Mouse (Mus musculus) testis, postnatal 10 days (tissue): Measurements from ENCODE around the gene Atxn7l3.
"Not testable (repeated sequence)": the region's sequence is repeated elsewhere in the genome, so short reads cannot be mapped to it uniquely, and the experiment has no call there.

Experiments used
- DNase-seq: peaks from one replicate; pipeline ENCODE4 v3.0.0; 2021; ENCODE audit warnings: low spot score

The Atxn7l3 gene

DNA sequence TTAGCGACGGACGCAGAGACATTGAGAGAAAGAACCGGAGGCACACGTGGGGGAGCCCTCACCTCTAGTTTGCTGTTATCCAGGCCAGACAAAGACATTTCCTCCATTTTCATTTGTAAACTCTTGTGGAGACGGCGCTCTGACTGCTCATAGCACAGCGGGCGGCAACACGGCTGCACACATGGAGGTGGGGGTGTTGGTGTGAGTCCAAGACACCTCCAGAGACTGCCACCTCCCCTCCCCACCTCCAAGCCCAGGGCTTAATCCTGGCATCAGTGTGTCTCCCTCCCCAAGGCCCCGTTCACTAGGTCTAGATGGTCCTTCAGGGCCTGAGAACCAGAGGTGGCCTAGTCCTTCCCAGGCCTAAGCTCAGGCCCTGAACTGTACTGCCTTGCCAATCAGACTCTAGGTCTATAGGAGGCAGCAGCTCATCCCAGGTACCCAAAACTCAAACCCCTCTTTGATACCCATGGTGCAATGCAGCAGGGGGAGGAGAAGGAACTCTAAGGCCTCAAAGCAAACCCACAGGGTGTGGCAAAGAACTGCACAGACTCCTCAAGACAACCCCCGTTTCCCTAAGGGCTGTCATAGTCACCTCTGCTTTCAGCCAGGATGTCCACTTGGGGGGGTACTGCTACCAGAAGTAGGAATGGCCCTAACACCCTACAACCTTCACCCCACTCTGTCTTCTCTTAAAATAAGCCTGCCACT, 1.4 kb downstream of the Atxn7l3 start:
- peak; percentile 44 for DNase-seq

DNA sequence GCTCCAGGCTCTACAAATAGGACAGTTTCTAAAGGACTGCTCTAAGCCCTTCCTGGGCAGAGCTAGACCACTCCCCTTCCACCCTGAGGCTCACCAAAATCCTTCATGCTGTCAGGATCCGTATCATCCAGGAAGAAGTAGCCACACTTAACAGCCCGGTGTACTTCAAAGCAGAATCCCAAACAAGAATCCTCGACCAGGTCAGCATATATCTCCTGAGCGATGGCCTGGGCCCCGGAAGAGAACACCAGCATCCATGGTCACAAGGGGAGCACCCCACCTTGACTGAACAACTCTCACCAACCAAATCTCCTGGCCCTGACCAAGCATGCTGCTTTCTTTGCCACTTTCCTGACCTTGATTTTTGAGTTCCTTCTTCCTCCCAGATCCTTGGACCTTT, 2.0 kb downstream of the Atxn7l3 start:
- DNase-seq, result peak; percentile 39

DNA sequence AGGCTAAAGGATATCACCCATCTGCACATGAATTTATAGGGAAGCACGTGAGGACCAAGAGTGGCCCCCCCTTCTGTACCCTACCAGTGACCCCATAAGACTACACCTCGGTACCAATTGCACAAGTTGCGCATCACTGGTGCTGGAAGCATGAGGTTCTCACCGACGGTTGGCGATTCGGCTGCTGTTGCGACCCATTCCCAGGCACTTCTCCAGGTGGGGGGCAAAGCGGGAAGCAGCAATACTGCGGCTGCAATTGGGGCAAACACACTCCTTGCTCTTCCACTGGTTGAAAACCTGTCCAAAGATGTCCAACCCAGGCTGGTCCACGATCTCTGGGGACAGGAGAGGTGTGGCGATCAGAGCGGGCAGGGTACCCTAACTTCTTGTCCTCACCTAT, 2.5 kb downstream of the Atxn7l3 start:
- peak; percentile 42 for DNase-seq

DNA sequence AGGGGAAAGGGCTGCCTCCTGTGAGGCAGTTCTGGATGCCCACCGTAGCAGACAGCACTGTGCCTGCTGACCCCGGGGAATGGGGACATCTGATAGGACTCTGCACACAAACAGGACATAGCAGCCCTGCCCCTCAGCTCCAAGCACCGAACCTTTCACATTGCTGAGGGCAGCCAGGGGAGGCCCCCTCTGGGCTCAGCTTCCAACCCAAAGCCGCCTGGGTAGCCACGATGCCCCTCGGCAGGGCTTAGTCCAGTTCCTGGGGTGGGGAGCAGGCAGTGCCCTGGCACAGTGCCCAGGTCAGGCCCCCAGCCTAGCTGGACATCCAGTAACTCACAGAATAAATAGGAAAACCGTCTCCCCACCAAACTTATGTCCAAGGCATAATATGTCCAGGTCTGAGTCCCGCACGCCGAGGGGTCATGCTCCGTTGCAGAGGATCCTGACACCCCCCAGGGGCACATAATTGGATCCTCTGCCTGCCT, 5.3 kb downstream of the Atxn7l3 start:
- DNase-seq, result peak; percentile 65

DNA sequence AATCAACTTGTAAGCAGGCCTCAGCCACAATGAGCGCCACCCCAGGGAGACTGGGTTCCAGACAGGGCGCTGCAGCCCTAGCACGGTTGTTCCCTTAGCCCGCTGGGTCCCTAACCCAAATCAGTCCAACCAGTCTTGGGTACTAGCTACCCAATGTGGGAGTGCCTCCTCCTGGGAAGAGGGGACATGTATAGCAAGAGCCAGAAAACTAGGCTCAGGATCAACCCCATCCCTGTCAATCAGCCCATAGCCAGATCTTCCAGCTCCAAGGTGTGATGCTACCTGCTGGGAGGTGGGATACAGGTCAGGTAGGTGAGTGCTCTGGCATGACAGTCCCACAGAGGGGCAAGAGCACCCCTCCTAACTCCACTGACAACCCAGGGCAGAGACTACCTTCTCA, 6.3 kb downstream of the Atxn7l3 start:
- peak; percentile 42 for DNase-seq

DNA sequence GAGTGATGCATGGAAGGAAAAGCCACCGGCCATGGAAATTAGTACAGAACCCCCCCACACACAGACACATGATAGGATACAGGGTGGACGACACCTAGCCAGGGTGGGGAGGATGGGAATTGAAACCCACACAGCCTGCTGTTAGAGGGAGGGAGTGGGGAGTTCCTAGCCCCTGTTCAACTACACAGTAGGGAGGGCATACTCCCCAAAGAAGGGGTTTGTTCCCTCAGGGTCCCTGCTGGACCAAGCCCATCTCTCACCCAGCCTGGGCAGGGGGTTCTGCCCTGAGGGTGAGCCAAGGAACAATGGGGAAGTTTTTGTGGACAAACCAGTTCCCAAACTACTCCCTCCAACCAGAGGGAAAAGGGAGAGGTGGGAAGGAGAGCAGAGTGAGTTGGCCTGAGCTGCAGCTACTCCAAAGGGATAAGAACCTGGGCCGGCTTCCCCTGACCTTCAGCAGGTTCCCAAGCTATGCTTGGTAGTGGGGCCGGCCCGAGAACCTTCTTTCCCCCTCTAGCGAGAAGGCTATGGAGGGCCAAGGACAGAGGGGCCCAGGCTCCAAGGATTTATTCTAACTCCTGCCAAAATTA, 6.8 kb downstream of the Atxn7l3 start:
- peak; percentile 46 for DNase-seq

DNA sequence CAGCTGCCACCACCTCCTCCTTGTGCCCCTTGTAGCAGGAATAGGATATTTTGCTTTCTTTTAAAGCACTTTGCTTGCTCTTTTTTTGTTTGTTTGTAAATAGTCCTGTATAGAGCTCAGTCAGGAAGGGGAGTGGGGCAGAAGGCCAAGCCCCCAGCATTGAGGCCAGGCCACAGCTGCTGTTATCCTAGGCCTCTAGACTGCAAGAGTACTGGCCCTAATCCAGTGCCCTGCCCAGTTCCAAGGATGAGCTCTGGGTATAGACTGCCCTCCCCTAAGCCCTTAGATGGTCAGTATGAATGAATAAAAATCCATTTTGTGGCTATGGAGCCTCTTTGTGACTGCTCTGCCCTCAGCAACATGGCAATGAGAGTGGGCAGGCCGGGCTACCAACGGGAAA, 7.5 kb downstream of the Atxn7l3 start:
- DNase-seq, result no peak

DNA sequence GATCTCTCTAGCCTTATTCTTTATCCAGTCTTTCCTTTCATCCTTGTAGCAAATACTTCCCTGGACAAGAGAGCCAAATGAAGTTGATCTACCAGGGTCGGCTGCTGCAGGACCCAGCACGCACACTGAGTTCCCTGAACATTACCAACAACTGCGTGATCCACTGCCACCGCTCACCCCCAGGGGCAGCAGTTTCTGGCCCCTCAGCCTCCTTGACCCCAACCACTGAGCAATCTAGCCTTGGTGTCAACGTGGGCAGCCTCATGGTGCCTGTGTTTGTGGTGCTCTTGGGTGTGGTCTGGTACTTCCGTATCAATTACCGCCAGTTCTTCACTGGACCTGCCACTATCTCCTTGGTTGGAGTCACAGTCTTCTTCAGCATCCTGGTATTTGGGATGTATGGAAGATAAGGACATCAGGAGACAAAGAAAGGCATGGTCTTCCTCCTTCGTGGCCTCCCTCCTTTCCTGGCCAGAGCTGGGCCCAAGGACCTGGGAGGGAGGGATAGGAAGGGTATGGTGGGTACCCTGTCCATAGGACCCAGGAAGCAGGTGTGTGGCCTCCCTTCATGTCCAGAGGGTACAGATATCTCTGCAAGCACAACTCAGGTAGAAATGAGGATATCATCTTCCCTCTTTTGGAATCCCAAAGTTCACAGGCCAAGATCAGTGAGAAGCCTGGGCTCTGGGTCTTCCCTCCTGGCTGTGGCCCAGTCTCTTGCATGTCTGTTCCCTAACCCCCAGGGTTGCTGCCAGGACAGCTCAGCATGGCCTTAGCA, 8.2 kb downstream of the Atxn7l3 start:
- peak; percentile 39 for DNase-seq

DNA sequence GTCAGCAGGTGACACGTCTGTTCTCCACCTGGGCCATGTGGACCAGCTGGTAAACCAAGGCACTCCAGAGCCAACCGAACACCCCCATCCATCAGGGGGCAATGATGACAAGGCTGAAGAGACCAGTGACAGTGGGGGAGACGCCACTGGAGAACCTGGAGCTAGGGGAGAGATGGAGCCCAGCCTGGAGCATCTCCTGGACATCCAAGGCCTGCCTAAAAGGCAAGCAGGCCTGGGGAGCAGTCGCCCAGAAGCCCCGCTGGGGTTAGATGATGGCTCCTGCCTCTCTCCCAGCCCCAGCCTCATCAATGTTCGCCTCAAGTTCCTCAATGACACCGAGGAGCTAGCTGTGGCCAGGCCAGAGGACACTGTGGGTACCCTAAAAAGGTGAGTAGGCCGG, 8.9 kb downstream of the Atxn7l3 start:
- no peak for DNase-seq

DNA sequence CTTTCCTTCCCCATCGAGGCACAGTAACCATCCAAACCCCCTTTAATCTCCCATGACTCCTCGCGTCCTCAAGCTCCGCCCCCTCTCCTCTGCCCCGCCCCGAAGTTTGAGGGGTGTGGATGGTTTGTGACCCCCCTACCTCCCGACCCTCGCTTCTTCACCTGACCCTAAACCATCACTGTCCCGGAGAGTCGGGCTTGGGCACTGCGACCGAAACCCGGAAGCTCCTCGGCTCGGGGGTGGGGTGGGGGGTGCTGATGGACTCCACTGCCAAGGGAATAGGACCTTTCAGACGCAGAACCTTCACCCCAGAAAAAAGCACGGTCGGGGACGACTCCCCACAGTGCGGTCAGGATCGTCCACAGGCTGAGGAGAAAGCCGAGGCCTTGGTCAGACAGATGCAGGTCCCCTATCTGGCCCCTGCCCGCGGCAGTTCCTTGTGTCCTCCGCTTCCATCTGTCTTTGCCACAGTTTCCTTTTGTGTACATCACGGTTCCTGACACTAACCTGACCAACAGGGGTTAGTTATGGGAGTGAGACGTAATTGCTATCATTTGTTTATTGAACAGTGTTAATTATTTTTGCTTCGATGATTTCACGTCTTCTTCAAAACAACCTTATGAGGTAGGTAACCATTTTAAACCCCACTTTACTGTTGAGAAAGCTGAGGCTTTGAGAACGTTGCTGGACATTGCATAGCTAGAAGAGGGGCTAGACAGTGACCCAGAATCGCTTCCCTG, 11.2 kb downstream of the Atxn7l3 start:
- DNase-seq, result peak; percentile 88

DNA sequence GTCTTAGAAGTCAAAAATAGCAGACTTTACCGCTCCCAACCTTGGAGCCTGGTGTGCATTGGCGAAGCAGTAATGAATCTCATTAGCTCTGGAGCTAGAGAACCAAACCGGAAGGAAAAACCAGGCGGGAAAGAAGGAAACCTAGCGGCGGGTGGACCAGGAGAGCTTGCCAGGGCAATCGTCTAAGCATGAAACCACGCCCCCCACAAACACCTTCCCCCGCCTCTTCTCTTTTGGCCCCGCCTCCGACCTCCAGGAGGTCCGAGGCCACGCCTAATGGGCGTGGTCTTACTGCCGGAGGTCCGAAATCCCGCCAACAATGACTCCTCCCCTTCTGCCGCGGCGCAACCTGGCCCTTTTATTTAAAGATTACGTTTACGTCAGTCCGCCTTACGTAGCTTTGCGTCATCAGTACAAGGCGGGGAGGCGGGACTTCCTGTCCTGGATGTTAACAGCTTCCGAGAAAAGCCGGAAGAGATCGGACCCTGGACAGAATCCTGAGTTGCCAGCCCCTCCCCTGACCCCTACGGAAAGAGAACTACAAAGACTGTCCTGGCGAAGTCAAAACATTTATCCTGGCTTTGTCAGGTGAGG, 11.8 kb downstream of the Atxn7l3 start, which contains the start of gene Tmub2:
Gene Tmub2 (plus strand): TSS at position 431 of the 594 bp plus-strand sequence.
- peak; percentile 98 for DNase-seq

DNA sequence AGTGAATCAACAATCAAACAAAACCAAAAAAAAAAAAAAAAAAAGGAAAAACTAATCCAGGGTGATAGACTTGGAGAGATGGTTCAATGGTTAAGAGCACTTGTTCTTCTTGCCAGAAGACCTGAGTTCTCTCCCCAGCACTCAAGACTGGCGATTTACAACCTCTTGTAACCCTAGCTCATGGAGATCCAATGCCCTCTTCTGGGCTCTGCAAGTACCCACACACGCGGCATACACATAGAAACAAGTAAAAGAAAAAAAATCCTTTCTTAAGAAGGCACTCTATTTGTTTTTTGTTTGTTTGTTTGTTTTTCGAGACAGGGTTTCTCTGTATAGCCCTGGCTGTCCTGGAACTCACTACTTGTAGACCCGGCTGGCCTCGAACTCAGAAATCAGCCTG, 12.5 kb downstream of the Atxn7l3 start:
- no peak for DNase-seq

DNA sequence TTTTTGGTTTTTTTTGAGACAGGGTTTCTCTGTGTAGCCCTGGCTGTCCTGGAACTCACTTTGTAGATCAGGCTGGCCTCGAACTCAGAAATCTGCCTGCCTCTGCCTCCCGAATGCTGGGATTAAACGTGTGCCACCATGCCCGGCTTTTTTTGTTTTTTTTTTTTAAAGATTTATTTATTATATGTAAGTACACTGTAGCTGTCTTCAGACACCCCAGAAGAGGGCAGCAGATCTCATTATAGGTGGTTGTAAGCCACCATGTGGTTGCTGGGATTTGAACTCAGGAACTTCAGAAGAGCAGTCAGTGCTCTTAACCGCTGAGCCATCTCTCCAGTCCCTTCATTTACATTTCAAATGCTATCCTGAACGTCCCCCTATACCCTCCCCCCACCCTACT, 16.2 kb downstream of the Atxn7l3 start:
- not testable (repeated sequence) for DNase-seq

DNA sequence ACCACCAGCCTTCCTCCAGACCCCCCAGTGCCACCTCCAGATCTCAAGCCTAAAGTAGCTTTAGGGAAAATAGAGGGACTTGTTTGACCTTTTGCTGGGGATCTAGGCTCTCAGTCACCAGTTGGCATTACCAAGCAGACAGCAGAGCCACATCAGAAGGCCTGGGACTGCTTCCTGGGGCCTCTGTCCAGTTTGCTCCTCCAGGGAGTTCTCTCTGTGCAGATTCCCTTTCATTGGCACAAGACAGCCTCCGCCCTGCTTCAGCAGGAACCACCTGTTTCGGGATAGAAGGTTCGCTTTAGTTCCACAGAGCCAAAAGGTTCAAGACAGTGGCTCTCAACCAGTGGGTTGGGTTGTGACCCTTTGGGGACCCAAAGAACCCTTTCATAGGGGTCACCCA, 16.8 kb downstream of the Atxn7l3 start:
- DNase-seq, result no peak

DNA sequence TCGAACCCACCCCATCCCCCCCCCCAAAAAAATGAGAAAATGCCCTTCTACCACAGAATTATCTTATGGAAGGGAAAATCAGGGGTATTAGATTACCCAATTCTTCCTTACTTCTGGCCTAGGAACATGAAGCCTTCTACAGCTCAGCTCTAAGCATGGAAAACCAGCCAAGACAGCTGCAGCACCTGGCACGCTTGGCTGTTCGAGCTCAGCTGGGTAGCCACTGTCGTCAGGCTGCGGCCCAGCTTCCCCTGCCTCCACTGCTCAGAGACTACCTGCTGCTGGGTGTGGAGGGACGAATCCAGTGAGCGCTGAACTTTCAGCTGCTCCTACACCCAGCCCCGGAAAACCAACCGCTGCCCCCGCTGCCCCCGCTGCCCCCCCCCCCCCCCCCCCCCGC, 18.7 kb downstream of the Atxn7l3 start:
- DNase-seq, result no peak

DNA sequence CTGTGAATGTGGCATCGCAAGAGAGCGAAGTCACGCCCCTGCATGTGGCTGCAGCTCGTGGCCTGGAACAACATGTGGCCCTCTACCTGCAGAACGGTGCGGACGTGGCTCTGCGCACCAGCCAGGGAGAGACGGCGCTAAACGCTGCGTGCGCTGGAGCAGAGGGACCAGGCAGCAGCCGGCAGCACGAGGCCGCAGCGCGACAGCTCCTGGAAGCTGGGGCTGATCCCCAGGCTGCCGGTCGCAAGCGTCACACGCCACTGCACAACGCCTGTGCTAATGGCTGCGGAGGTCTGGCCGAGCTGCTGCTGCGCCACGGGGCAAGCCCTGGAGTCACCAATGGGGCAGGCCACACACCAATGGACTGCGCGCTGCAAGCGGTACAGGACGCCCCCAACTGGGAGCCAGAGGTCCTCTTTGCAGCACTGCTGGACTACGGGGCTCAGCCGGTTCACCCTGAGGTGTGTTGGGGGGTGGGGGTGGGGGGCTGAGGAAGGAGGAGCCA, 20.0 kb downstream of the Atxn7l3 start:
- no peak for DNase-seq

DNA sequence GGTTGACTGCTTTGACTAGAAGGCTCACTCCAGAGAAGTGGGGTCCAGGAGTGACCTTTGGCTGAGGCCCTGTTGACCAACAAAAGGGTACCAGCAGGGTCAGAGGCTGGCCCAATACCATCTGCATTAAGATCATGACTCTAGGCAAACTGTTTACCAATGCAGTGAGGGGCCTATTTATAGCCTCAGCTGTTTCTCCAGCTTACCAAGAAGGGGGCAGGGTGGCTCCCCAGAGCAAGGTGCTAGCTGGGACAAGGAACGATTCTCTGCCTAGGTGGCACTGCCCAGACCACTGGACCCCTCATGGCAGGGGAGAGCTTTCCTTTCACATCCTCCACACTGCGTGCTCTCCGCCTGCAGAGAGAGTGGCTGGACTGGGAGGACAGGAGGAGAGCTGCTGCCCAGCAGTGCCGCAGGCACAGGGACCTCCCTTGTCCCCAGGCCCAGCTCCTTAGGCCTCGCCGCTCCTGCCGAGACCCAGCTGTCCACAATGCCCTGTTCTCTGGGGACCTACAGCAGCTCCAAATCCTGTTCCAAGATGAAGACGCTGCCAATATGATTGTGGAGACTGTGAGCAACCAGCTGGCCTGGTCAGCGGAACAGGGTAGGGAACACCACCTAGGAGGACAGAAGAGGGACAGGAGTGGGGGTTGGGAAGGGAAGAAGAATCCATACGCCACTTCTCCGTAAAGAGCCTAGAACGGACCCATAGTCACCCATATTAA, 27.7 kb downstream of the Atxn7l3 start, which contains the start of gene Asb16:
Gene Asb16 (plus strand): TSS at position 224 of the 725 bp plus-strand sequence.
- DNase-seq, result no peak

DNA sequence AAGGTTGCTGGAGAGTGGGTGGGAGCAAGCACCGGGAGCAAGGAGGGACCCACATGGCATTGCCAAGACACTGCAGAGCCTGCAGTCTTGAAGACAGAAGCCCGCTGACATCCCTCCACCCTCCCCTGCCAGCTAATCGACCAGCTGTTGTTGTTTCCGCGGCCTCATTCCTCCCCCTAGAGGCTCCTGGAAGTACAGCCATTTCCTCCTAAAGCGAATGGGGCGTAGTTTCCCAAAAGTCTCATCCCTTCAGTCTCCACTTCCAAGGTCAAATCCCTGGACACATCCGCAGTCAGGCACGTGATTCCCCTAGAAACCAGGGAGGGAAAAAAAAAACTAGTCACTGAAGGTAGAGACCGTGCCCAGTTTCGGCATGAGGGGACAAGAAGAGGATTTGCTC, 29.0 kb downstream of the Atxn7l3 start:
- peak; percentile 81 for DNase-seq

DNA sequence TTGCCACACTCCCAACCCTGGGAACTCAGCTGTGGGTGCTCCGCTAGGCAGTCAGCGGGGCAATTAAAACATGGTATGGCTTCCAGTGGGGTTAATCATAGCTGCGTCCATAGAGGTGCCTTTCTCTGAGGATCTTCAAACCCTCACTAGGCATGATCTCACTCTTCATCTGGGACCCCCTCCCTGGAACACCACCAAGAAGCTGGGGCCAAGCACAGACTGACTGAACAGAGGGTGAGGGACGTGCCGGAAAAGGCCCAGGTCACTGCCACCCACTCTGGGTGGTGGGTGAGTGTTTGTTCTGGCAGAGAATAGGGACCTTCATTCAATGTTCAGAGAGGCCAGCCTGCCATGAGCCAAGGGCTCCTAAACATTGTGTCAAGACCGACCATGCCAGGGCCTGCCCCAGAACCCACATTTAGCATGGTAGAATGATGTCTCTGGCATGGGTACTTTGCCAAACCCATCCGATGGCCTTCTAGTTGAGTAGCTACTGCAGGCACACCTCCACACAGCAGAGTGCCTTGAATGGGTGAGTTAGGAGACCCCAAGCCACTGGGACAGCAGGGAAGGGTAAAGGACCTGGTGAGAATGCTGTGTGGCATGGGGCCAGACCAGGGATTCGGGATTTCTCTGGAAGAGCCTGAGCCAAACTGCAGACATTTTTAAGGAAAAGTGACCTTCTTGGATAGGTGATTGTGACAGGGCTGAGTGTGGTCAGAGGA, 29.6 kb downstream of the Atxn7l3 start:
- no peak for DNase-seq

DNA sequence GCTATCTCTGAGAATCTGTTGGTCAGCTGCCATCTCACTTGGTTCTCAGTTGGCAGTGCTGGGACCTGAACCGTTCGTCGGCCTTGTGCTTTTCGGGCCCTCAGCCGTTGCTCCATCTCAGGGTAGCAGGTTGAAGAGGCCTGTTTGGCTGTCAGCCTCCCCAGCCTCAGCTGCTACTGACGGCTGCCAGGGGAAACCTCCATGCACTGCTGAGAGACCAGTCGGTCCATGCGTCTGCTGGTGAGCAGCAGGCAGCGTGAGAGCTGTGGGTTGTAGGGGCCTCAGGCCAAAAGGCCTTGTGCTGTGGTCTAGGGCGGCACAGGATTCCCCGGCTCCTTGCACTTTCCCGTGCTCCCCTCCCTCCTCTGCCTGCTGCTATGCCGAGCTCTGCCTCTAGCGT, 30.6 kb downstream of the Atxn7l3 start:
- no peak for DNase-seq
